Mouse (Mus musculus) stomach, postnatal 0 days (tissue): ENCODE measurements at regions not wholly inside any gene's neighbourhood (a gene's known extent, or its start where the extent isn't known, plus 50 kb on each side); places are given as distances from the start of the nearest gene placed in this dataset.

Source experiments
- CTCF ChIP-seq: IDR thresholded peaks from 2 replicates; pipeline ENCODE4 v1.5.1; 2016; ENCODE audit warnings: antibody characterized with exemption, low read depth, mild to moderate bottlenecking, moderate library complexity
- EP300 ChIP-seq: optimal IDR thresholded peaks from 2 replicates; pipeline ENCODE3; 2016; ENCODE audit warnings: antibody characterized with exemption

DNA sequence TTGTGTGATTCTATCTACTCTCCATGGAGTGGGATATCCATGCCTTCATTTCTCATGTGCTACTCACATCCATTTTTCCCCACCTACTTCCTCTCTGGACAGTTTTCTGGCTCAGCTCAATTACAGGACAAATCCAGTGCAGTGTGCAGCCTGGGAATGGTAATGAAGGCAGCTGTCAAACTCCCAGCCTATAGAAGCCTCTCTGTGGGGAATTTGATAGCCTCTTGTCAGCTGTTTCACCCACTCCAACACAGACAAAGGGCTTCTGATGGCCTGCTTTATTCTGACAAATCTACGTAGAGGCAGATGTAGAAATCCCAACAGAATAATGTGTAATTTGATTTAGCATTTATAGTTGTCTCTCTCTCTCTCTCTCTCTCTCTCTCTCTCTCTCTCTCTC, 650.6 kb downstream of the Hdgfl1 start:
- TF ChIP-seq CTCF (no peak), EP300 (no peak)
